ENCODE assay signal across 15 mouse cellular contexts in the genomic region with DNA sequence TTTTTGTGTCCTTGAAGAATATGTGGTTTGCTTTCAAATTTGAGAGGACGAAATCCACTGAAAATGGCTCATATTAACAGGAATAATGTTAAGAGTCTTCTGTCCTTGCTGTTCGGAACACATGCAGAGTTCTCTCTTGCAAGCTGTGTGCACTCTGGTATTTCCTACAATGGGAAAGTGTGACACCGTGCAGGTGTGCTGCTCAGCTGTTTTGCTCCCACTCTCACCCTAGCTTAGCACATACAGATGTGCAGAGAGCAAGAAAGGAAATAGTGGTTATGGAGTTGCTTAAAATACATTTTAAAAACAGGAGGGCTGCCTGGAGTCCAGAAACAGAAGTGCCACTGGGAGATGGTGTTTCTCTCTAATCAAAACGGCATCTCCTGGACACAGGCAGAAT.
"Had no signal": no experiment of that assay in that cellular context is flagged by ENCODE, and none has a peak within 500 bp of the region (broad histone marks: within the 10 kb centered on the region; RNA-seq: fewer than 3 reads in every experiment).

No protein-coding gene starts in this region.

- H3K36me3 ChIP-seq: midbrain, embryonic 15.5 days had no signal

- H3K4me3 ChIP-seq: layer of hippocampus, adult 2 months; limb, embryonic 15.5 days; liver, embryonic 12.5 days; megakaryocyte, embryonic 14.5 days; midbrain, embryonic 15.5 days; neural tube, embryonic 13.5 days had no signal

- H3K4me1 ChIP-seq: limb, embryonic 15.5 days; liver, embryonic 12.5 days; megakaryocyte, embryonic 14.5 days; midbrain, embryonic 15.5 days; neural tube, embryonic 13.5 days had no signal

- DNase-seq: kidney, adult 11 months; kidney, postnatal 10 days; kidney, postnatal 4 days; lung, embryonic 14.5 days; lung, postnatal 14 days; right cerebral cortex, adult 18-20 months; right cerebral cortex, postnatal 25 days had no signal

- H3K4me2 ChIP-seq: limb, embryonic 15.5 days; liver, embryonic 12.5 days; lung, embryonic 14.5 days; midbrain, embryonic 11.5 days; midbrain, embryonic 15.5 days; neural tube, embryonic 13.5 days had no signal

- H3K9ac ChIP-seq: limb, embryonic 15.5 days; liver, embryonic 12.5 days; lung, embryonic 14.5 days; midbrain, embryonic 15.5 days; neural tube, embryonic 13.5 days had no signal

- H3K27ac ChIP-seq: layer of hippocampus, adult 2 months; limb, embryonic 15.5 days; liver, embryonic 12.5 days; macrophage; midbrain, embryonic 15.5 days; neural tube, embryonic 13.5 days had no signal

- H3K27me3 ChIP-seq: limb, embryonic 15.5 days; liver, embryonic 12.5 days; megakaryocyte, embryonic 14.5 days; midbrain, embryonic 15.5 days; neural tube, embryonic 13.5 days had no signal

- ATAC-seq: liver, embryonic 12.5 days; midbrain, embryonic 15.5 days had no signal

- H3K9me3 ChIP-seq: limb, embryonic 15.5 days; liver, embryonic 12.5 days; megakaryocyte, embryonic 14.5 days; midbrain, embryonic 15.5 days; neural tube, embryonic 13.5 days had no signal
